In the genomic region with DNA sequence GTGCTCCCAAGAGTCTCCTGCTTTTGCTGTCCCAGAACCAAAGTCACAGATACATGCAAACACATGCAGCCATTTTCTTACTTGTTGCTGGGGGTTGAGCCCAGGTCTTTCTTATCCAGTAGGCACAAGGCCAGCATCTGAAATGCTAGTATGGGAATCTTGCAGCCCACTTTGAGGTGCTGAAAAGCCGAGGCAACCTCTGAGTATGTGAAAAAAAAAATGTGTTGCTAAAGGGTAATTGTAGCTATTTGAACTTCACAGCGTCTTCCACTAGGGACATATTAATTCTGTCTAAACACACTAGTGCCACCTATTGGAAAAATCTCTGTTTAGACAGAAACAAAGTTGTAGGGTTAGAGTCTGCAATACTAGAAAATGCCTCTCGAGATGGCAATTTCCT, we compare ENCODE assay signal across 8 mouse cellular contexts.
A peak's percentile ranks its signal among the peaks of the same experiment; 100 is the strongest.
DNase-seq lines count a peak whose midpoint lies in the region.

No protein-coding gene starts in this region.

- intact Hi-C loops in left cerebral cortex, postnatal 25 days (cut with DNase I) = loop anchor here (2.0 to 5.0 kb wide), 2 partner anchors 344 to 425 kb away; no protein-coding TSS in a partner anchor
- intact Hi-C loops in left cerebral cortex, postnatal 36 days (cut with DNase I) = loop anchor here (1.0 to 10.0 kb wide), 3 partner anchors 272 to 422 kb away; no protein-coding TSS in a partner anchor

- DNase-seq in cerebellum, postnatal 10 days = peak; percentile 4 to 72
- DNase-seq in cerebellum, adult 11 months = no peak
- peak; percentile 16 to 40 for DNase-seq in left cerebral cortex, postnatal 25 days (ENCODE audit: low spot score in 2 of 2)
- no peak for DNase-seq in left cerebral cortex, postnatal 36 days (ENCODE audit: low spot score in 2 of 2)
- DNase-seq in embryo, embryonic 10.5 days (ENCODE audit: low spot score) = peak; percentile 90
- DNase-seq in large intestine, adult 2 months (ENCODE audit: low read depth, low spot score) = peak; percentile 42
- peak; percentile 4 for DNase-seq in yolk sac, embryonic 10.5 days (ENCODE audit: low spot score)
- DNase-seq in urinary bladder, postnatal 36 days (ENCODE audit: low spot score in 2 of 2) = no peak

- WGBS in large intestine, adult 2 months = 3% methylated on average over 3 of the region's 3 CpGs

Comparison
In these comparisons a context has a peak if more than half of its experiments do, and no peak if none do; other contexts are left out.
1. DNase-seq: peak in cerebellum, postnatal 10 days (2 of 2), left cerebral cortex, postnatal 25 days (2 of 2), embryo, embryonic 10.5 days (single experiment), large intestine, adult 2 months (single experiment) and yolk sac, embryonic 10.5 days (single experiment); none in cerebellum, adult 11 months (single experiment), left cerebral cortex, postnatal 36 days (0 of 2) and urinary bladder, postnatal 36 days (0 of 2).